In genomic region chr2:150484939-150485778, GRCm38 (mm10) we compare ENCODE assay signal across 12 mouse cellular contexts. TPM values are rescaled to one million over a fixed set of nuclear protein-coding genes. Genes with fewer than 3 reads are reported as not detected.
DNase-seq lines count a peak whose midpoint lies in the region; ATAC-seq and TF ChIP-seq lines count a peak whose summit lies in the region.
"Not testable (repeated sequence)": the region's sequence is repeated elsewhere in the genome, so short reads cannot be mapped to it uniquely, and the experiment has no call there.
"Had no signal": no experiment of that assay in that cellular context is flagged by ENCODE, and none has a peak within 500 bp of the region (broad histone marks: within the 10 kb centered on the region; RNA-seq: fewer than 3 reads in every experiment).

Gene Zfp345, minus strand, starts transcription at chr2:150485091.

- H3K4me3 ChIP-seq in MEL (ENCODE audit: control insufficient read depth in 1 of 2, insufficient read depth in 1 of 2, low read depth in 2 of 2, low read length in 2 of 2): peak within 1 kb of the TSS; percentile 68 to 73
- not testable (repeated sequence) for H3K4me3 ChIP-seq in limb, embryonic 11.5 days (ENCODE audit: low read depth, low read length)
- peak within 1 kb of the TSS; percentile 56 for H3K4me3 ChIP-seq in megakaryocyte, embryonic 14.5 days (replicated peaks)

- H3K4me2 ChIP-seq in limb, embryonic 11.5 days (ENCODE audit: low read depth, severe bottlenecking): not testable (repeated sequence)

- peak; percentile 53 for ATAC-seq in granulocyte monocyte progenitor cell, adult 5-6 weeks (replicated peaks; ENCODE audit: poor library complexity, severe bottlenecking)
- 0 out of 2 replicates have a peak, but pooled peaks have one; percentile 29 for ATAC-seq in limb, embryonic 11.5 days (ENCODE audit: insufficient number of reproducible peaks, low FRiP score, low TSS enrichment, low read depth)

- H3K9ac ChIP-seq in MEL (ENCODE audit: control insufficient read depth, low read depth, low read length, poor library complexity, severe bottlenecking): peak within 1 kb of the TSS; percentile 58
- not testable (repeated sequence) for H3K9ac ChIP-seq in limb, embryonic 11.5 days (ENCODE audit: low read length)

- peak; percentile 22 to 55 (median 48) for TF ChIP-seq CTCF in MEL (IDR thresholded peaks at IDR 0.05 in 2 of 3, conservative IDR thresholded peaks at IDR 0.05 in 1 of 3; ENCODE audit: control insufficient read depth in 1 of 3, insufficient read depth in 1 of 3, low read depth in 2 of 3, low read length in 3 of 3, poor library complexity in 1 of 3, severe bottlenecking in 1 of 3)

- 75% methylated on average over 7 of the region's 8 CpGs for WGBS in limb, embryonic 11.5 days

- not testable (repeated sequence) for H3K27me3 ChIP-seq in MEL (ENCODE audit: control insufficient read depth in 1 of 2, insufficient read depth in 2 of 2, low read length in 2 of 2); limb, embryonic 11.5 days (ENCODE audit: control insufficient read depth, insufficient read depth, low read length); megakaryocyte, embryonic 14.5 days (replicated peaks)

- not testable (repeated sequence) for H3K79me2 ChIP-seq in MEL (ENCODE audit: control insufficient read depth, insufficient read depth, low read length, poor library complexity)

- not testable (repeated sequence) for H3K36me3 ChIP-seq in MEL (ENCODE audit: control insufficient read depth in 1 of 2, insufficient read depth in 2 of 2, low read length in 2 of 2); limb, embryonic 11.5 days (ENCODE audit: control insufficient read depth, insufficient read depth, low read length); megakaryocyte, embryonic 14.5 days (replicated peaks; ENCODE audit: low read length)

- TF ChIP-seq RAD21 in MEL (IDR thresholded peaks at IDR 0.05; ENCODE audit: low read depth, low read length): peak; percentile 63

- TF ChIP-seq POLR2A in MEL (IDR thresholded peaks at IDR 0.05; ENCODE audit: control insufficient read depth in 1 of 2, insufficient read depth in 1 of 2, low read depth in 1 of 2, low read length in 2 of 2, poor library complexity in 1 of 2): peak in 1 of 2 experiments; percentile 22; a peak in 1 of 4 replicates

- TF ChIP-seq EP300 in MEL (IDR thresholded peaks at IDR 0.05; ENCODE audit: low read depth in 1 of 2, low read length in 2 of 2): not testable (repeated sequence)

- not testable (repeated sequence) for H3K9me3 ChIP-seq in MEL (replicated peaks; ENCODE audit: insufficient read depth, low read length); limb, embryonic 11.5 days (ENCODE audit: control insufficient read depth, low read length); megakaryocyte, embryonic 14.5 days

- DNase-seq in A20 (ENCODE audit: low read depth, low spot score) (peak; percentile 81), MEL (ENCODE audit: low read depth, low spot score) (peak; percentile 64)
- peak; percentile 4 to 20 for DNase-seq in adrenal gland, adult 18-20 months (ENCODE audit: low spot score in 2 of 2)
- DNase-seq in kidney, adult 11 months: peak; percentile 3
- not testable (repeated sequence) for DNase-seq in limb, embryonic 11.5 days (ENCODE audit: low spot score)
- DNase-seq in testis, postnatal 14 days (ENCODE audit: low spot score): peak; percentile 55

- H3K27ac ChIP-seq in MEL (ENCODE audit: control insufficient read depth, low read depth, low read length): peak within 1 kb of the TSS; percentile 25; the same call in 1 of the 2 replicates
- H3K27ac ChIP-seq in limb, embryonic 11.5 days (replicated peaks; ENCODE audit: low read depth, low read length): not testable (repeated sequence)

- H3K4me1 ChIP-seq in MEL (ENCODE audit: control insufficient read depth in 1 of 2, insufficient read depth in 2 of 2, low read length in 2 of 2); limb, embryonic 11.5 days (ENCODE audit: control insufficient read depth, insufficient read depth, low read length); megakaryocyte, embryonic 14.5 days: not testable (repeated sequence)

TF ChIP-seq in MEL, 35 proteins besides CTCF, POLR2A, EP300 and RAD21:
- TF ChIP-seq SMC3 (IDR thresholded peaks at IDR 0.05; ENCODE audit: low read depth, low read length) (peak; percentile 55), ZNF384 (IDR thresholded peaks at IDR 0.05; ENCODE audit: low read depth, low read length) (peak; percentile 54; the same call in 1 of the 2 replicates), ZC3H11A (IDR thresholded peaks at IDR 0.05; ENCODE audit: low read depth, low read length) (peak; percentile 65)

RNA-seq across cellular contexts. Expression of gene Zfp345, which starts in this region (rescaled TPM):
- 2.5 and 3.0 TPM in 2 replicates for total RNA-seq in MEL (2012; rRNA removed)
- polyA plus RNA-seq in MEL (2012; ENCODE audit: insufficient read depth in 1 of 2, insufficient read length in 2 of 2, low read depth in 1 of 2, low replicate concordance in 2 of 2, missing spikeins in 1 of 2): 100 to 1,000 TPM in 1 of 2 experiments, 1 to 10 TPM in 1; 1.0 to 254 TPM
- 1 to 10 TPM in 1 of 2 experiments, under 1 TPM in 1; 0.83 to 1.1 TPM for total RNA-seq in adrenal gland, adult 18-20 months (2021)
- 0.41 TPM in 1 of 2 replicates, not detected in the other for total RNA-seq in granulocyte monocyte progenitor cell, adult 5-6 weeks (2014; fragmentation: Nextera tagmentation)
- not detected in 2 replicates for total RNA-seq in granulocyte monocyte progenitor cell, adult 5-6 weeks (2017)
- 0.12 TPM in 1 of 2 replicates, not detected in the other for polyA plus RNA-seq in limb, embryonic 11.5 days (2014; fragmentation: Nextera tagmentation; extraction: Ambion mirVana)
- not detected in 2 replicates for polyA plus RNA-seq in megakaryocyte, embryonic 14.5 days (2012; ENCODE audit: insufficient read depth, low replicate concordance)
- total RNA-seq: forebrain, postnatal 0 days; gastrocnemius, postnatal 25 days had no signal
- polyA plus RNA-seq: erythroblast, embryonic 14.5 days; spleen, adult 2 months had no signal

Comparison
In these comparisons a context has a peak if more than half of its experiments do, and no peak if none do; other contexts are left out.
1. Peak in ATAC-seq in granulocyte monocyte progenitor cell, adult 5-6 weeks; RNA of the gene not detected or under 1 TPM.
2. Peak in ATAC-seq in limb, embryonic 11.5 days; RNA of the gene not detected or under 1 TPM.